Mouse (Mus musculus) common myeloid progenitor, adult 5-6 weeks (primary cell): ENCODE data around the gene Kcne3. TPM values are rescaled to one million over a fixed set of nuclear protein-coding genes. Genes with fewer than 3 reads are reported as not detected.

ENCODE experiments used
- ATAC-seq: replicated peaks from 2 replicates; pipeline ENCODE4 v1.8.0; 2016; ENCODE audit warnings: low read depth, mild to moderate bottlenecking, moderate TSS enrichment, inconsistent platforms; ENCODE audit not compliant: poor library complexity, severe bottlenecking
- total RNA-seq: library from RNA; stranded (forward); fragments of 200-1000, 187-1606 nt; gene quantifications from 2 replicates; pipeline ENCODE4 v1.2.3, GENCODE M21; 2017

The Kcne3 gene
- total RNA-seq, 1 experiment from 2014 or later = 0.73 TPM

DNA sequence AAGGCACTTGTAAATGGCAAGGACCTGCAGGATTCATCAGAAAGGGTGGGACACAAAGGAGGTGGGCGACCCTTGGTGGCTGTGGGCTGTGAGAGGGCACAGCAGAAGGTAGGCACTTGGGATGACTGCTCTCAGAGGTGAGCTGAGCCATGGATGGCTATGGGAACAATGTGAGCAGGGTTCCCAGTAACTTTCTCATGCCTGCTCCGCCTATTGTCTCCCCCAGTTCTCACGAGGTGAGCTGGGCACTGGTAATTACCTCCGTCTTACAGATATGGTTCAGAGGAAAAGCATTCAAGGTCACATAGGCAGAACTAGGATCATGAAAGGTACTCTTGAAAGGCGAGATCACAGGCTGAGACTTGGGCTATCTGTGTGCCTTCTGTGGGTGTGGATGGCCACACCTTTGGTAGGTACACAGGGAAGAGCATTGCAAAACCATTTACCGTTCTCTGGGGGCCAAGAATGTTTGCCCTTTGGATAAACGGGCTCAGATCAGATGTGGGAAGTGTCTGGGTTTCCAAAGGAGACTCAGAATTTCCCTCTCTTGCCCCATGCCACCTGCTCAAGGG lies 3.6 kb downstream of the Kcne3 start:
- no peak for ATAC-seq

DNA sequence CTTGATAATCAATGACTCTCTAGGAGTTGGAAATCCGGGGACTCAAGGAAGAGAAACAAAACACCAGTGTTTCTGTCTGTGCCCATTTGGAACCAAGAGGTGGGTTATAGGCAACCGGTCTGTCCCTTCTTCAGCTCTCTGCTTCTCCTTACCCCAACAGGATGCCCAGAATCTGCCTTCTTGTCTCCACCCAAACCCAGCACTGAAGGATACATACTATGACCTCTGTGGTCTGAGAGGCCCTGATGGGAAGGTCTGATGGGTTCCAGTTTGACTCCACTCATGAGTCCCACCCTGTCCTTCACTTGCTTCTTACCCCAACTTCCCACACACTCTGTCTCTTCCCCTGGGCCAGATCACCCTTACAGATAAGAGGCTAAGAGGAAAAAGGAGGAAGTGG lies 4.9 kb downstream of the Kcne3 start:
- no peak for ATAC-seq

DNA sequence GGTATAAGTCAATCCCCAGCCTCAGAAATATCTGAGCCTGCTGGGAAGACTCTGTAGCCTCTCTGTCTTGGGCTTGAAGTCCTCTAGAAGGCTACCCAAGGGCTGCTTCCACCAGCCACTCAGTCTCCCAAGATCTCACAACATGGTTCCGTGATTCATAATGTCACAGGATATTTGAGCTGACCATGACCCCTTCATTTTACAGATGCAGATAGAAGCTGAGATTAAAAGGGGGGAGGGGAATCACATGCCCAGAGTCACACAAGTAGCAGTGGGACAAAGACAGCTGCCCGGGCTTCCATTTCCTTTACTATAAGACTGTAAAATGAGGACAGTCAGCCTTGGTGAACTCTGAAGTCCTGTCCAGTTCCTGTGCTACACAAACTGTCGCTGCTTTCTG lies 5.3 kb downstream of the Kcne3 start:
- no peak for ATAC-seq

DNA sequence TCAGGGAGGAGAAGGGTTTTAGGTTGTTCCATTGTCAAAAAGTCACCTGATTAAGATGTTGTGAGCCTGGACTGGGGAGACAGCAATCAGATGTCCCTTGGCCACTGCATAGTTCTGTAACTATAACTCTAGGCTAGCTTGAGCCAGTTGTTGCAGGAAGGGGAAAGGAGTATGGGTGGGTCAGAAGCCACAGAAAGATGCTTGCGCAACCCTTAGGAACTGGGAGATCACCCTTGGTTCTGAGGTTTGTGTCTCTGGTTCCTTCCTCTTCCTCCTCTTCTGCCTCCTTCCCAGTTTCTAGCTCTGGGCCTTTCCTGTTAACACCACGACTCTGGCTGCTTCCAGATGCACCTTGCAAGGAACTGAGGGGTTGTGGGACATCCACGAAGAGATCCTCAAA lies 6.1 kb downstream of the Kcne3 start:
- ATAC-seq = peak; percentile 44

DNA sequence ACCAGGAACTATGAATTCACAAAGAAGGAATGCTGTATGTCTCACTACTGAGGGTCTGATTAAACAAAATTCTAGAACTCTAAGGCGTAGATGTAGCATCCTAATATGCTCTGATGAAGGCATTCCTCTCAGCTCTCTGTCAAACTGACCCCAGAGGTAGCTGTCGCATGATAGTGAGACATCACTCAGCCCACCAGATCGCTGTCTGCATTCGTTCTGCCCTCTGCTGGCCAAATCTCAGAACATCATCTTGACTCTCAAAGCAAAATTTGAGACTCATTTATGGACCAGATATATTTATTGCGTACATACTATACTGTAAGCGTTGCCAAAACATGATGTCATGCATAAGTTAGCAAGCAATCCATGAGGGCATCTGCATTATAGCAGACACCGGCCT lies 11.3 kb downstream of the Kcne3 start:
- peak; percentile 76 for ATAC-seq

DNA sequence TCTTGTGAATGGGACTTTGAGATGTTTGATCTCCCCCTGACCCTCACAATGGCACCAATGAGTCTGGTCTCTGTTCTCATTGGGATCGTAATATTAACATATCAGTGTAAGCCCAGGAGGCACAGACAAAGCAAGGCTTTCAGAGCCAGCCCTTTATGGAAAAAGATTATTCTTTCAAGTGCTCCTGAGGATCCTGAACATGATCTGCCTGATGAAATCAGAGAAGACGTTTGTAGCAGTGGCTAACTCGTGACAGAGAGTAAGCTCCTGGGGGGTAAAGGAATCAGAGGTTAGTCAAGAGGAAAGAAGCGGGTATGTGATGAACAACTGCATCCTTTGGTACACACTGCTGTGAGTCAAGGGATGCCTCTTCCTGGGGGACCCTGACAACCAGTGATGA lies 13.9 kb downstream of the Kcne3 start:
- ATAC-seq = no peak

DNA sequence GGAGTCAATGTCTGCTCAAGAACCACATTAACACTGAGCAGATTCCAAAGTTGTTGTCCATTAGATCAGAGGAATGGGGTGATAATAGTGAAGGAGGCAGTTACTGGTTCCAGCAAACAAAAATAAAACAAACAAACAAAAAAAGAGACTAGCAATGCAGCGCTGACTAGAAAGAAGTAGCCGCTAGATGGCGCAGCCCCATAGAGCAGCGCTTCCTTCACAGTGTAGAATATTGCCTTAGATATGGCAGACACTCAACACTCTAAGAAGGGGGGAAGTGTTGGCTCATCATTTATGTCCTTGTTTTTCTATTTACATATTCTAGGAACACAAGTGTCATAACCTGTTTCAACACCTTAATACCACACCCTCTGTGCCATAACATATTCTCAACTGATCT lies 14.5 kb downstream of the Kcne3 start:
- peak; percentile 79 for ATAC-seq

DNA sequence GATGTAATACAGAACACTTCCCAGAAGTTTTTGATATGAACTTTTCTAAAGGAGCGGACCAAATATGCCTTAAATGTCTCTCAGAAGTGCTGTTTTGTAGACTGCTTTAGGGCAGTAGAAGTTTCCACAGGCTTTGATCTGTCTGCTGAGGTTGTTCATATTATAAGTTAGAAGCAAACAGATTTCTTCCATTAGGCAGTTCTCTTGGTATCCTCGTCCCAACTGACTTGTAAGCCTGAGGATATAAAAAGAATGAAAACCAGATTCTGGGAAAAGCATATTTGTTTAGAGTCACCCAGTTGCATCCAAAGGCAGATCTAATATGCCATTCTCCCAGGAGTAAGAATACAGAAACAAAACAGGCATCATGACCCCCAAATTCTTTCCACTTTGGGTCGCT lies 24.9 kb downstream of the Kcne3 start:
- ATAC-seq = no peak

DNA sequence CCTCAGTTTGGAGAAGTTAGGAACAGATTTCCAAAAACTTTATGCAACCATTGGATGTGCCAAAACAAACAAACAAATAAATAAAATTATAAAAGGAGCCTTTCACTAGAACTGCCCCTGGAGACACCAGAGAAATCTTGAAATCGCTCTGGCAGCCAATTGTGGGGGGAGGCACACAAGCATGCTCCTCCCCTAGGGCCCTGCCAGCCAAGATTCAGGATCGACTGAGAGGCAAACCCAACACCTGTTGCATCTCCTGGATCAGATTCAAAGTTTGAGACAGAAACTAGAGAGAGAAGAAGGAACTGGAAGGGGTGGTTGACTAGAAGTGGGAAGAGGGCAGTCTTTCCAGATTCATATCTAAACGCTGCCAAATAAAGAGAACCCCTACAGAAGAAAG lies 27.3 kb downstream of the Kcne3 start:
- no peak for ATAC-seq

DNA sequence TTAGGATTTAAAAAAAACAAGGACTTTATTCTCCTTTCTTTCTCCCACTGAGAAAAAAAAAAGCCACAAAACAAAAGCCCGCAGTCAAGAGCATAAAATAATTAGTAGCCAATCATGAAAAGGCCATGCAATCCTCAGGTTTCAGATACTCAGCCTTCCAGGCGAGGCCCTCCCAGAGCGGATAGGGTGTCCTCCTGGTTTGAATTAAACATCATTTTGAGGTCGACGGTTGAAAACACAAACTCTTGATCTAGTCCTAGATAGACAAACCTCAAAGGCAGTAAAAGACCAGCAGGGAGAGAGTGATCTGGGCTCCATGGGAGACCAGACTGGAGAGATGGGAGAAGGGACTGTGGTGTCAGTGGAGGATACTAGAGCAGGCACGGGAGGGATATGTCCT lies 28.6 kb downstream of the Kcne3 start:
- no peak for ATAC-seq

DNA sequence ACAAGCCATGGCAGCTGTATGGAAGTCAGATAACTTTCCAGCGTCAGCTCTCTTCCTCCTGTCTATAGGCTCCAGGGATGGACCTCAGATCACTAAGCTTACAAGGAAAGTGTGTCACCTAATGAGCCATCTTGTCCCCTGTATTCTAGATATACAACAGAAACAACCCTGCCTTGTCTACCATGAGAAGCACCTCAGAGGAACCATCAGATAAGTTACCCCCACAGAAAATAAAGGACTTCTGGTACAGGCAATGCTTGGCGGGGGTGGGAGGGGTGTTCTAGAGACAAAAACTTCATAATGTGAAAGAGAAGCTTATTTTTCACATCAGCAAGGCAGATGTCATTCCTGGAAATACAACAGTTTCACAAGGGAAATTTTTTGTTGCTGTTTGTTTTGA lies 29.8 kb downstream of the Kcne3 start:
- ATAC-seq = no peak

DNA sequence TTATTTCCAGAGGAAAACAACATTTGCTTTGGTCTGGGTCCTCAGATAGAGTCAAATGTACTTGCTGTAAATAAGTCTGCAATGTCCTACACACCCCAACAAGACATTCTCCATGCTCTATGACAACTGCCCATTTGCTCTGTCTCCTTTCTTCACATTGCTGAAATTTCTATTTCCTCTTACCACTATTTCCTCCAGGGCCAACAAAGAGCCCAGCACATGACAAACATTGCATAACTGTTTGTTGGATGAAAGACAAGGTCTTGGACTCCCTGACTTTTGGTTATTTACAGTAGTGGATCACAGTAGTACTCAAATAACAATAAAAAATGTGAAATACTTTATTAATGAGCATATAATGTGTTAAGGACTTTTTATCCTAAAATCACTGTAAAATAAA lies 31.6 kb downstream of the Kcne3 start:
- no peak for ATAC-seq

DNA sequence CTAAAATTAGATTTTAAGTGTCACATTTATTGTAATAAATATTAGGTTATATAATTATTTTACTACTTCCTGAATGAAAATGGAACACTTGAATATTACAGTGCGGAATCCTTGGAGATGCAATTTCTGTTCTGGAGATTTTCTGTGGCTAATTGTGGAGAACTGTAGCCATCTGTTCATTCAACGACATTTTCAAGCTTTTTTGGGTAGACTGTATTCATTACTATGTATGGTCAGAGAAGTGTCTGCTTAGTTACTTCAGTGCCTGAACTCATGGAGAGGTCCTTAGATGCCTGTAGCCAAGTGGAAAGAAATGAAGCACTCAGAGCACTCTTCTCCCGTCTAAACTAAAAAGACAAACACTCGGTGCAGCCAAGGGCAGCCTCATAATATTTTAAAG lies 38.0 kb downstream of the Kcne3 start:
- no peak for ATAC-seq

DNA sequence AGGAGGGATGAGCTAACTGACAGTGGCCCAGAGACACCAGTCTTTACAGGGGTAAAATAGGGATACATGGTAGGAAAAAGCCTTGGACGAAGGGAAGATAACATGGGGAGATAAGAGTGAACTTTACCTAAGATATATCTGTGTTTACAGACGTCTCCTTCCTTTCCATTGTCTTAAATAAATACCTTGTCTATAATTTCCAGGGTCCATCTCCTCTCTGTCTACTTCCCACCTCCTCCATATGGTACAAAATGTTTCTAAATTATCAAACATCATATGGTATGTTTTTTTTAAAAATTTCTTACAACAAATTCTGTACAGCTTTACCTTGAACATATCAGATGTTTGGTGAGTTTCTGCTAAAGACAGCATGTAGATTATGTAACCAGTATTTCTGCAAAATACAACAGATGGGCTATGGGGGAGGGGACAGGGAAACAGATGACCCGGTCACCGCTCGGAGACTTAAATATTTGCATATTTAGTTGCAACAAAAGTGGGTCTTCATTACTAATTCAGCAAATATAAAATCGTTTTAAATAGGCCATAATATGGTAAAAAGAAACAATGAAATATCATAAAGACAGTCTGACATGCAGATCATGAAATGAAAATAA lies 38.9 kb downstream of the Kcne3 start:
- ATAC-seq = no peak

DNA sequence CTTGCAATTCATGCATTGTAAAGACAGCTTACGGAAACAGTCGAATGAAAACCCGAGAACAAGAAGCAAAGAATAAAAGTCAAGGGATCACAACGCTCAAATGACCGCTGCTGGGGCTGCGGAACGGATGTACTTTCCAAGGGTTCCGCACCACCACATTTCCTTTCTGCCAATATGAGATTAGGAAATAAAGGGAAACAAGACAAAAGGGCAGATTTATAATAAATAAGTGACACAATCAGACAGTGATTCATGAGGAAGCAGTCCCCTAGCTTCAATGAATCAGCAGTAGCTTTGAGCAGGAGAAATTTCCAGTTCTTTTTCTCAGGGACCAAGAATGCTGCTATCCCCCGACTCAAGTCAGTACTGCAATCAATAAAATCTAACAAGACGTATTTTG lies 39.7 kb downstream of the Kcne3 start:
- ATAC-seq = peak; percentile 22; the same call in 1 of the 2 replicates

DNA sequence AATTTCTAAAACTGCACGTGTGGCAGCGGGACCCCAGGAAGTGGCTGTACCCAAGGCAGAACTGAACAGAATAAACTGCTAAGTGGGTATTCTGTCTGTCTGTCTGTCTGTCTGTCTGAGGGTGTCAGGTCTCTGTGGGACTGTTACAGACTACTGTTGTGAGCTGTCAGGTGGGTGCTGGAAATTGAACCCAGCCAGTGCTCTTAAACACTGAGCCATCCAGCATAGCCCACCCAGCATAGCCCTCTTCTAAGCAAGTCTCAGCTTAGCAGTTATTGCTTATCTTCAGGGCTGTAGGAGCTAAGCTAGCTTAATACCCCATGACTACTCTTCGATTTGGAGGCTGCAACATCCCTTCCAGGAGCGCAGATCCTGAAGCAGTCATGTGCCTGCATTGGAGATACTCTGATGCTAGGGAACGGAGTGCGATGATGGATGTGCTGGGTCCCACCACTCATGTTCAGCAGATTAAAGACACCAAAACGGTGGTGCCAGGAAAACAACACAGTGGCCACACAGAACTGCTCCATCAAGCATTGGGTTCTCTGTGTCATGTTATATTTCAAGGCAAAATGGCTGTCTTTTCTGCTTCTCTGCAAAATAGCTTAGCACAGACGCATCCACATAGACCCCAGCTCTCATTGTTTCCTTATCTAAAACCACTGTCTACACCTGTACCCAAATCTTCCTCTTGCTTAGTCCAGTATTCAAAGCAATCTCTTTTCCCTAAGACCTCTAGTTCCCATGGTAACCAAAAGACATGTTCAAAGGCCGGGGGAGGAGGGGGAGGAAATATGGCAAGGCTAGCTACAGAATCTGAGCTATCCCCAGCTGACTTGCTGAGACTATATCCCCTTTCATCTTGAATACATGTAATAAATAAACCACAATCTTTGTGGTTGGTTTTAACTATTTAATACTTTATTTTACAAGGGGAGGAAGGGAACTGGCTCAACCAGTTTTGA lies 40.6 kb downstream of the Kcne3 start:
- ATAC-seq = no peak

DNA sequence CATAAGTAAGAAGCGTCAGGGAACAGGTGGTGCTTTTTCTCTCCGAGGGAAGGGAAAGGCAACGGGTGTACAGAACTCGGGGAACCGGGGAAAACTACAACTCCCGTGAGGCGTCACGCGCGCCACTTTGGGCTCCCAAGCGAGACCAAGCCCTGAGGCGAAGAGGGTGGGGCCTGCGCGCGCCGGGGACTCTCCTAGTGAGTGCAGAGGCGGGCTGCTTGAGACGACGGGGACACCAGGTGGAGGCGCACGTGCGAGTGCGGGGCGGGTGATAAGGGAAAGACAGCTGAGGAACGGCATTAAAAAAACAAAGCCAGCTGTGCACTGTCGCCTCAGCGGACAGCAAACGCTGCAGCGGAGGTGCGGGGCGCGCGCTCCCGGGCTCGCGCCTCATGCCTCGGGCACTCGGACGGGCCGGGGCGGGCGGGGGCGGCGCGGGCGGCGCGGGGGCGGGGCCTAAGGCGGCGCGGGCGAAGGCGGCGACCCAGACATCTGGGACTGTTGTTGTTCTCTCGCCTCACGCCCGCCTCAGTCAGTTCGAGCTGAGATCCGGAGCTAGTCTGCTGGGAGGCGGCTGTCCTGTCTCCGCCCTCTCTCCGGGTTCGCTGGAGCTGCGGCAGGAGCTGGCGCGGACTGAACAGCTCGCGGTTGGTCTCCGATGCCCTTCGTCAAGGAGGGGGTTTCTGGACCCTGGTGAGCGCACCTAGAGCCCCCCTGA lies 51.0 kb downstream of the Kcne3 start, which contains the start of gene Pgm2l1:
Gene Pgm2l1, plus strand, starts transcription at position 237 of the 718 bp plus-strand sequence.
- ATAC-seq = peak; percentile 96

DNA sequence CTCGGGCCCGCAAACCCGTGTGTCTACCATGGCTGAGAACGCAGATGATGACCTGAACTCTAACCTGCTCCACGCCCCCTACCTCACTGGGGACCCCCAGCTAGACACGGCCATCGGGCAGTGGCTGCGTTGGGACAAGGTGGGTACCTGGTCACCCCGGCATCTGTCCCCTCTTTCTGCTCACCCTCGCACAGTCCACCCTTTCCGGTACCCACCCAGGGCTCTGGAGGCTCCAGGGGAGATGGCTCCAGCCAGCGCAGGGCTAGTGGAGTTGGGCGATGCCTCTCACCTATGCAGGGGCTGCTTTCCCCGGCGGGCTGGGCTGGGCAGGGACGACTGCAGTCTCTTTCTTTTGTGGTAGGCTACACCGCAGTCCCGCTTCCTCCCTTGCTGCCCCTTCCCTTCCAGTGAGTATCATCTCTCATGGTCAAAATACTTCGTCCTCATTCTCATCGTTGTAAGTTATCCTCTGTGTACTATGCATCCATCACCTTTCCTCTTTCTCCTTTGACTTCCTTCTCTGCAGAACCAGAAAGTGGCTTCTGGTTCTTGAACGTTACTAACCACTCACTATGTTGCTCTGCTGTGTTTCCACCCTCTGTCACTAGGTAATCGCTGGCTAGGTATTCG lies 51.7 kb downstream of the Kcne3 start:
- peak; percentile 17; the same call in 1 of the 2 replicates for ATAC-seq

DNA sequence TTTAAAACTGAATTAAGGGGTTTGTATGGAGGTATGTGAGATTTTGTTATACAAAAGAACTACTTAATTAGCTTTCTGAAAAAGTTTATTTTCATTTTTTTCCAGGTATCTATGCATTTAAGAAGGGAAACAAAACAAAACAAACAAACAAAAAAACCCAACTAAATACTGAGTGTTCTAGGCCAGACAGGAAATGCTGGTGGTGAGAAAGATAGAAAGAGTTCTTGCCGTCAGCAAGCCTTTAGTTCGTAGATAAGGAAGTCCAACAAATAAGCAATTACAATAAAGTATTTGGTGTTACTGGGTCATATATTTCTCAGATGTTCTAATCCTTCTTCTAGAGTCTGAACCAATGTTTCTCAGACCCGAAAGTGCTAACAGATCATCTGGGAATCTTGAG lies 52.7 kb downstream of the Kcne3 start:
- ATAC-seq = no peak

DNA sequence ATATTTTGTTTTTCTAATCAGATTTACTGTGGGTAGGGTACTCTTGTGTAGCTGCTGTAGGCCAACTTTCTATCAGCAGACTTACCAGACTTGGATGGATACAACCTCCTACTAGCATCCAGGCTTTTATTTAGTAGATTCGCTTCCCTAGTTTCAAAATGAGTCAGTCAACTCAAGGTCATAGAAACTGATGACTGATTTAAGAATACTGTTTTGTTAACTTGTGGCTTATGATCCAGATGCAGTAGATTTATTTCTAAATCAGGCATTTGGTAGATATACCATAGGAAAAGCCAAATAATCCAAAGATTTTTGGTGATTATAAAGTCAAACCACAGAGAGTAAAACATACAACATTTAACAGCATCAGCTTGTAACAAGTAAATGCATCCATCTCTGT lies 54.3 kb downstream of the Kcne3 start:
- ATAC-seq = no peak
